8 mouse cellular contexts compared by ENCODE assay signal in genomic region chr7:45896517-45897257, GRCm38 (mm10). TPM values are rescaled to one million over a fixed set of nuclear protein-coding genes. Genes with fewer than 3 reads are reported as not detected.
DNase-seq lines count a peak whose midpoint lies in the region; ATAC-seq and TF ChIP-seq lines count a peak whose summit lies in the region.

Gene Syngr4 (minus strand): TSS chr7:45896714.
Gene Tmem143 (plus strand): TSS chr7:45896941.

- H3K27me3 ChIP-seq in C2C12 (ENCODE audit: control insufficient read depth, insufficient read depth, insufficient read length), result no peaks in the 10 kb centered on the region
- H3K27me3 ChIP-seq in erythroblast, embryonic 14.5 days (ENCODE audit: control insufficient read depth), result peaks cover 2% of the 10 kb centered on the region; the same call in 1 of the 2 replicates
- H3K27me3 ChIP-seq in heart, embryonic 11.5 days (ENCODE audit: control insufficient read depth, insufficient read depth, low read length), result no peaks in the 10 kb centered on the region
- no peaks in the 10 kb centered on the region for H3K27me3 ChIP-seq in kidney, embryonic 16.5 days (ENCODE audit: insufficient read depth, low read length)
- no peaks in the 10 kb centered on the region for H3K27me3 ChIP-seq in liver, adult 2 months (ENCODE audit: control insufficient read depth, insufficient read depth, low read length)
- no peaks in the 10 kb centered on the region for H3K27me3 ChIP-seq in myocyte (ENCODE audit: control insufficient read depth, insufficient read depth, insufficient read length)
- no peaks in the 10 kb centered on the region for H3K27me3 ChIP-seq in splenic B cell, adult 2 months (ENCODE audit: control insufficient read depth, insufficient read depth, low read length, poor library complexity, severe bottlenecking)

- peak within 1 kb of the TSS; percentile 66 for H3K27ac ChIP-seq in heart, embryonic 11.5 days (ENCODE audit: low read depth, low read length)
- H3K27ac ChIP-seq in kidney, embryonic 16.5 days (ENCODE audit: low read length), result peak within 1 kb of the TSS; percentile 88
- peak within 1 kb of the TSS; percentile 92 for H3K27ac ChIP-seq in liver, adult 2 months (replicated peaks; ENCODE audit: insufficient read depth, low read depth, low read length)

- H3K9me3 ChIP-seq in erythroblast, embryonic 14.5 days (ENCODE audit: control insufficient read depth, low read length), result peaks cover 2% of the 10 kb centered on the region; the same call in 1 of the 2 replicates
- no peaks in the 10 kb centered on the region for H3K9me3 ChIP-seq in heart, embryonic 11.5 days (replicated peaks; ENCODE audit: control insufficient read depth, low read length)
- no peaks in the 10 kb centered on the region for H3K9me3 ChIP-seq in kidney, embryonic 16.5 days (ENCODE audit: low read length)

- peak; percentile 69; the same call in 1 of the 2 replicates for TF ChIP-seq POLR2A in brain, embryonic 14.5 days (IDR thresholded peaks at IDR 0.05; ENCODE audit: borderline replicate concordance, extremely low read depth, insufficient read depth, insufficient read length, poor library complexity, severe bottlenecking)
- peak; percentile 84 for TF ChIP-seq POLR2A in liver, adult 2 months (IDR thresholded peaks at IDR 0.05; ENCODE audit: extremely low read depth, insufficient read depth, low read length)
- TF ChIP-seq POLR2A in myocyte (IDR thresholded peaks at IDR 0.05; ENCODE audit: insufficient read length, low read depth), result peak; percentile 79

- peak; percentile 86 for ATAC-seq in heart, embryonic 11.5 days (replicated peaks; ENCODE audit: insufficient number of reproducible peaks, low FRiP score, low TSS enrichment)
- peak; percentile 89 for ATAC-seq in kidney, embryonic 16.5 days (ENCODE audit: low FRiP score, low TSS enrichment)

- H3K9ac ChIP-seq in heart, embryonic 11.5 days (ENCODE audit: low read depth, low read length), result peak within 1 kb of the TSS; percentile 85
- H3K9ac ChIP-seq in kidney, embryonic 16.5 days (replicated peaks; ENCODE audit: low read length), result peak within 1 kb of the TSS; percentile 76
- H3K9ac ChIP-seq in liver, adult 2 months (ENCODE audit: low read depth, low read length), result peak within 1 kb of the TSS; percentile 70

- peak within 1 kb of the TSS; percentile 41 for H3K4me3 ChIP-seq in C2C12 (ENCODE audit: insufficient read depth, poor library complexity, severe bottlenecking)
- peak within 1 kb of the TSS; percentile 65 for H3K4me3 ChIP-seq in erythroblast, embryonic 14.5 days (replicated peaks)
- peak within 1 kb of the TSS; percentile 62 for H3K4me3 ChIP-seq in heart, embryonic 11.5 days (ENCODE audit: low read depth, low read length)
- peak within 1 kb of the TSS; percentile 58 for H3K4me3 ChIP-seq in kidney, embryonic 16.5 days (ENCODE audit: low read length)
- H3K4me3 ChIP-seq in liver, adult 2 months (ENCODE audit: insufficient read depth, low read depth, low read length), result peak within 1 kb of the TSS; percentile 71
- peak within 1 kb of the TSS; percentile 66 for H3K4me3 ChIP-seq in myocyte

- no peaks in the 10 kb centered on the region for H3K36me3 ChIP-seq in C2C12 (ENCODE audit: control insufficient read depth, insufficient read depth)
- H3K36me3 ChIP-seq in erythroblast, embryonic 14.5 days (ENCODE audit: control insufficient read depth), result no peaks in the 10 kb centered on the region; the same call in 1 of the 2 replicates
- H3K36me3 ChIP-seq in heart, embryonic 11.5 days (ENCODE audit: control insufficient read depth, insufficient read depth, low read length), result no peaks in the 10 kb centered on the region
- no peaks in the 10 kb centered on the region for H3K36me3 ChIP-seq in kidney, embryonic 16.5 days (ENCODE audit: insufficient read depth, low read length)
- H3K36me3 ChIP-seq in liver, adult 2 months (ENCODE audit: control insufficient read depth, insufficient read depth, low read length), result no peaks in the 10 kb centered on the region
- H3K36me3 ChIP-seq in myocyte (ENCODE audit: control insufficient read depth, insufficient read depth), result no peaks in the 10 kb centered on the region
- no peaks in the 10 kb centered on the region for H3K36me3 ChIP-seq in splenic B cell, adult 2 months (ENCODE audit: control insufficient read depth, insufficient read depth, low read length, poor library complexity, severe bottlenecking)

- DNase-seq in brain, embryonic 14.5 days (ENCODE audit: low read depth), result peak; percentile 99
- DNase-seq in liver, adult 2 months (ENCODE audit: extremely low read depth, low read depth, low spot score), result peak; percentile 97
- peak; percentile 99 for DNase-seq in splenic B cell, adult 2 months (ENCODE audit: low read depth, low spot score)

- peaks cover 33% of the 10 kb centered on the region for H3K4me1 ChIP-seq in erythroblast, embryonic 14.5 days (ENCODE audit: control insufficient read depth)
- no peaks in the 10 kb centered on the region; the same call in 1 of the 2 replicates for H3K4me1 ChIP-seq in heart, embryonic 11.5 days (ENCODE audit: control insufficient read depth, insufficient read depth, low read length)
- peaks cover 6% of the 10 kb centered on the region for H3K4me1 ChIP-seq in kidney, embryonic 16.5 days (ENCODE audit: insufficient read depth, low read length)
- peaks cover 6% of the 10 kb centered on the region for H3K4me1 ChIP-seq in liver, adult 2 months (ENCODE audit: control insufficient read depth, insufficient read depth, low read length)

- 1% methylated on average over 40 of the region's 40 CpGs for WGBS in heart, embryonic 11.5 days (ENCODE audit: insufficient replicate concordance)
- WGBS in kidney, embryonic 16.5 days, result under 1% methylated on average over 40 of the region's 40 CpGs
- 1% methylated on average over 40 of the region's 40 CpGs for WGBS in liver, adult 2 months

- H3K79me3 ChIP-seq in C2C12 (ENCODE audit: low read depth), result no peaks in the 10 kb centered on the region

- peak within 1 kb of the TSS; percentile 62 for H3ac ChIP-seq in C2C12 (ENCODE audit: control insufficient read depth, insufficient read length, low read depth)
- peak within 1 kb of the TSS; percentile 8 for H3ac ChIP-seq in myocyte (ENCODE audit: control insufficient read depth, insufficient read length)

- TF ChIP-seq CTCF in C2C12 (IDR thresholded peaks at IDR 0.05; ENCODE audit: control insufficient read depth, insufficient read depth, insufficient read length), result no peak
- TF ChIP-seq CTCF in brain, embryonic 14.5 days (IDR thresholded peaks at IDR 0.05; ENCODE audit: borderline replicate concordance, extremely low read depth, insufficient read depth, insufficient read length), result no peak
- no peak for TF ChIP-seq CTCF in liver, adult 2 months (IDR thresholded peaks at IDR 0.05; ENCODE audit: low read depth, low read length)

- peak within 1 kb of the TSS; percentile 95 for H3K4me2 ChIP-seq in heart, embryonic 11.5 days
- H3K4me2 ChIP-seq in kidney, embryonic 16.5 days (replicated peaks; ENCODE audit: low read depth, low read length), result peak within 1 kb of the TSS; percentile 83
- peak within 1 kb of the TSS; percentile 95 for H3K4me2 ChIP-seq in myocyte (ENCODE audit: low read depth)

- H3K79me2 ChIP-seq in C2C12 (ENCODE audit: control insufficient read depth, insufficient read depth), result no peaks in the 10 kb centered on the region
- no peaks in the 10 kb centered on the region; the same call in 1 of the 2 replicates for H3K79me2 ChIP-seq in liver, adult 2 months (ENCODE audit: control insufficient read depth, insufficient read depth, low read length)
- no peaks in the 10 kb centered on the region for H3K79me2 ChIP-seq in myocyte (ENCODE audit: control insufficient read depth, insufficient read depth)

TF ChIP-seq in C2C12, 6 proteins besides CTCF, POLR2A, EP300 and RAD21:
- TF ChIP-seq MAX (IDR thresholded peaks at IDR 0.05) (no peak), CEBPB (IDR thresholded peaks at IDR 0.05; ENCODE audit: low read depth) (no peak), MYOG (IDR thresholded peaks at IDR 0.05; ENCODE audit: control insufficient read depth, extremely low read depth, insufficient read length) (no peak), MYOD1 (IDR thresholded peaks at IDR 0.05; ENCODE audit: control insufficient read depth, insufficient read length, low read depth) (no peak), FOSL1 (IDR thresholded peaks at IDR 0.05; ENCODE audit: insufficient read depth, low read length, poor library complexity, severe bottlenecking) (no peak), USF1 (IDR thresholded peaks at IDR 0.05; ENCODE audit: low read depth) (no peak)

TF ChIP-seq in myocyte, 11 proteins besides CTCF, POLR2A, EP300 and RAD21:
- TF ChIP-seq MYOD1 (IDR thresholded peaks at IDR 0.05; ENCODE audit: control insufficient read depth in 1 of 3, insufficient read length in 2 of 3, low read depth in 2 of 3) (no peak), POLR2AphosphoS2 (IDR thresholded peaks at IDR 0.05; ENCODE audit: insufficient read length, low read depth) (peak; percentile 76), CEBPB (IDR thresholded peaks at IDR 0.05; ENCODE audit: insufficient read depth, poor library complexity, severe bottlenecking) (no peak), E2F4 (IDR thresholded peaks at IDR 0.05; ENCODE audit: insufficient read depth) (peak; percentile 75), MYOG (IDR thresholded peaks at IDR 0.05; ENCODE audit: control insufficient read depth in 1 of 3, insufficient read depth in 1 of 3, insufficient read length in 2 of 3, low read depth in 2 of 3) (no peak)

RNA-seq across cellular contexts. Expression of gene Syngr4, which starts in this region (rescaled TPM):
- polyA plus RNA-seq in C2C12 (2012; fragmentation: generic; extraction: Trizol) (0.15 TPM), myocyte (2012; fragmentation: generic; extraction: Trizol) (0.23 TPM)
- 0.30 and 0.41 TPM in 2 replicates for polyA plus RNA-seq in brain, embryonic 14.5 days (2012; rRNA removed)
- polyA plus RNA-seq in erythroblast, embryonic 14.5 days (2012), result 1.1 and 1.2 TPM in 2 replicates
- 0.54 and 1.3 TPM in 2 replicates for polyA plus RNA-seq in heart, embryonic 11.5 days (2014; fragmentation: Nextera tagmentation; extraction: Ambion mirVana)
- 1.5 and 1.8 TPM in 2 replicates for polyA plus RNA-seq in kidney, embryonic 16.5 days (2015; fragmentation: Nextera tagmentation; extraction: Ambion mirVana)
- total RNA-seq in liver, adult 2 months (2014; rRNA removed), result not detected in 2 replicates
- 0.12 TPM in 1 of 2 replicates, not detected in the other for polyA plus RNA-seq in liver, adult 2 months (2012; rRNA removed)

RNA-seq across cellular contexts. Expression of gene Tmem143, which starts in this region (rescaled TPM):
- 21.9 TPM for polyA plus RNA-seq in C2C12 (2012; fragmentation: generic; extraction: Trizol)
- polyA plus RNA-seq in brain, embryonic 14.5 days (2012; rRNA removed), result 19.1 and 23.3 TPM in 2 replicates
- polyA plus RNA-seq in erythroblast, embryonic 14.5 days (2012), result 1.4 and 2.0 TPM in 2 replicates
- 5.5 and 5.8 TPM in 2 replicates for polyA plus RNA-seq in heart, embryonic 11.5 days (2014; fragmentation: Nextera tagmentation; extraction: Ambion mirVana)
- 7.1 and 8.4 TPM in 2 replicates for polyA plus RNA-seq in kidney, embryonic 16.5 days (2015; fragmentation: Nextera tagmentation; extraction: Ambion mirVana)
- total RNA-seq in liver, adult 2 months (2014; rRNA removed), result 16.6 and 27.7 TPM in 2 replicates
- polyA plus RNA-seq in liver, adult 2 months (2012; rRNA removed), result 53.7 and 59.5 TPM in 2 replicates
- 26.9 TPM for polyA plus RNA-seq in myocyte (2012; fragmentation: generic; extraction: Trizol)

Comparison
In these comparisons a context has a peak if more than half of its experiments do, and no peak if none do; other contexts are left out.
1. Peak in every context shown above with its lines: DNase-seq, ATAC-seq, H3K4me3 ChIP-seq and H3K27ac ChIP-seq.